Mouse (Mus musculus) myocyte (in vitro differentiated cells): Measurements from ENCODE around the gene Mgst3.

Experiments
- E2F4 ChIP-seq: IDR thresholded peaks from one replicate; pipeline ENCODE4 v1.6.1; 2011; ENCODE audit warnings: mild to moderate bottlenecking, control low read depth, moderate library complexity; ENCODE audit not compliant: insufficient read depth
- MYOD1 ChIP-seq, 3 experiments: IDR thresholded peaks; one replicate each; pipeline ENCODE4 v1.6.1; 2011; ENCODE audit warnings: control low read depth in 2 of 3, low read depth in 2 of 3, mild to moderate bottlenecking in 2 of 3, moderate library complexity in 1 of 3; ENCODE audit not compliant: insufficient read length in 2 of 3, control insufficient read depth in 1 of 3
- MYOG ChIP-seq, 3 experiments: IDR thresholded peaks; one replicate each; pipeline ENCODE4 v1.6.1; 2011; ENCODE audit warnings: control low read depth in 2 of 3, low read depth in 2 of 3, mild to moderate bottlenecking in 2 of 3; ENCODE audit not compliant: insufficient read length in 2 of 3, control insufficient read depth in 1 of 3, insufficient read depth in 1 of 3
- POLR2A ChIP-seq: IDR thresholded peaks from one replicate; pipeline ENCODE4 v1.6.1; 2011; ENCODE audit warnings: low read depth, mild to moderate bottlenecking, control low read depth, moderate library complexity; ENCODE audit not compliant: insufficient read length
- POLR2AphosphoS2 ChIP-seq: IDR thresholded peaks from one replicate; pipeline ENCODE4 v1.6.1; 2011; ENCODE audit warnings: low read depth, control low read depth; ENCODE audit not compliant: insufficient read length
- SRF ChIP-seq: IDR thresholded peaks from one replicate; pipeline ENCODE4 v1.6.1; 2011; ENCODE audit warnings: low read depth; ENCODE audit not compliant: control insufficient read depth, insufficient read length
- TCF12 ChIP-seq: IDR thresholded peaks from one replicate; pipeline ENCODE4 v1.6.1; 2011; ENCODE audit warnings: mild to moderate bottlenecking, control low read depth; ENCODE audit not compliant: poor library complexity, insufficient read depth, severe bottlenecking
- USF1 ChIP-seq: IDR thresholded peaks from one replicate; pipeline ENCODE4 v1.6.1; 2011; ENCODE audit warnings: low read depth, mild to moderate bottlenecking, control low read depth, moderate library complexity

DNA sequence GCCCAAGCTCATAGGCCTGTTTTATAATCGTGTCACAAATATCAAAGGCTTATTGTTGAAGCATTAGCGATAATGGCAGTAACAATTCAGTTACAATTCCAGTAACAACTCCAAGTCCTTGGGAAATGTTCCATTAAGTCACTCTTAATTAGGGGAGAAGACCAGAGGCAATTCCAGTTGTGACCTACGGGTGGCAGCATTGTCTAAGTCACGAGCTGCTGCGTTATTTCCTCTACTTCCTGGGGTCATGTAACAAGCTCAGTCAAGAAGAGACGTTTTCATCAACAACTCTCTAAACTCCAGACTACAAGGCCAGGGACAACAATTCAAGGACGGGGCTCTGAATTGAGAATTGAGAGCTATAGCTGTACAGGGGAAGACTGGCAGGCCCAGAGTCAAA lies 21.2 kb upstream of the Mgst3 start:
- TF ChIP-seq MYOD1 (IDR thresholded peaks at IDR 0.05; ENCODE audit: control insufficient read depth in 1 of 3, insufficient read length in 2 of 3, low read depth in 2 of 3): no peak
- TF ChIP-seq POLR2A: no peak
- TF ChIP-seq USF1: no peak
- no peak for TF ChIP-seq E2F4
- no peak for TF ChIP-seq MYOG (IDR thresholded peaks at IDR 0.05; ENCODE audit: control insufficient read depth in 1 of 3, insufficient read depth in 1 of 3, insufficient read length in 2 of 3, low read depth in 2 of 3)
- no peak for TF ChIP-seq SRF
- TF ChIP-seq POLR2AphosphoS2: no peak
- no peak for TF ChIP-seq TCF12
